Mouse (Mus musculus): ENCODE data around the gene Mvb12b.

GRCm38 (mm10) chr2:33760571-33760991 is 127.2 kb downstream of the Mvb12b start:
- TF ChIP-seq POLR2A (IDR thresholded peaks at IDR 0.05; ENCODE audit: low read depth, low read length) (no peak), CTCF (IDR thresholded peaks at IDR 0.05; ENCODE audit: borderline replicate concordance, insufficient read depth, low read length) (no peak)
